Mouse (Mus musculus) left cerebral cortex, postnatal 25 days (tissue): ENCODE data around the gene Vmn2r85. TPM values are rescaled to one million over a fixed set of nuclear protein-coding genes. Genes with fewer than 3 reads are reported as not detected.
A peak's percentile ranks its signal among the peaks of the same experiment; 100 is the strongest.
"Not testable (repeated sequence)": the region's sequence is repeated elsewhere in the genome, so short reads cannot be mapped to it uniquely, and the experiment has no call there.

ENCODE experiments used
- DNase-seq, 2 experiments: peaks; one replicate each; pipeline ENCODE4 v3.0.0; 2022; ENCODE audit warnings: low spot score in 2 of 2, mixed read lengths in 1 of 2
- intact Hi-C: fragments of 180-260 bp; cut with DNase I; formaldehyde crosslinking; loops from one replicate; pipeline ENCODE4 v1.15.1; 2025
- total RNA-seq, 2 experiments: library from RNA; stranded (reverse); gene quantifications; 2 replicates each; pipeline ENCODE4 v1.2.3; 2021

The Vmn2r85 gene
- 1 to 10 TPM in 1 of 2 experiments, under 1 TPM in 1; 0.87 to 1.4 TPM for total RNA-seq

DNA sequence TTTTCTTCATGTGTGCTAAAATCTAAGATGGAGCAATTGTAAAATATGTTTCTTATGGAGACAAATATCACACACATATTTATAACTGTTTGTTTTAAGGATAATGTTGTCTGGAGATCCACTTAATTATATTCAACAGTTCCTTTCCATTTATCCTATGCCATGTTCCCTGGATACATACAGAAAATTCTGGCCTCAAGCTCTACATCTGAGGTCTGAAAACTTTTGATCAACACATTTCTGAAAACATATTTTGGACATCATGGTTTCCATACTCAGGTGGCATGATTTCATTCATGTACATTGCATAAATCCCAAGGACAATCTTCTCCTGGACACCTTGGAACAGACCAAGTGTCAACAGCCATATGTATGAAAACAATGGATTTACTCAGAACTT, at the start of gene Vmn2r85:
Vmn2r85 (minus strand) TSS at position 101 of the 400 bp plus-strand sequence.
- intact Hi-C loops, DNase-seq: not testable (repeated sequence)

DNA sequence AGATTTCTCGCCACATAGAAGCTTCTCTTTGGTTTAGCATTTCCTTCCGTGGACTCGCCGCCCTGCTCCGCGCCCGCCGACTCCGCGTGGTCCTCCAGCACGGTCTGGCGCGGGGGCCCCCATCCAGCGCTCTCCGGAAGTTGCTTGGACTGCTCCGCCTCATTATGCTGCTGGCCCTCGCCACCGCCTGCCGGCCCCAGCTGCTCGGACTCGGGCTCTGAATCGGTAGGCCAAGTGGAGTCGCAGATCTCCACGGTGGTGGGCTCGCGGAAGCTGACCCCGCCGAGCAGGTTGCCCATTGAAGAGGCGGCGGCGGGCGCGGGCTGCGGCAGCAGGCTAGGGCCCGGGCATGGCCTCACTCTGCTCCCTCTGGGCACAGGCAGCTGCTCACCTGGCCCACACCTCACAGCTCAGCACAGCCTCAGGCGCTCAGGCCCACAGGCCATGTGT, 40.8 kb upstream of the Vmn2r85 start:
- DNase-seq = peak; percentile 2 to 24
- intact Hi-C loops = no loop called here

DNA sequence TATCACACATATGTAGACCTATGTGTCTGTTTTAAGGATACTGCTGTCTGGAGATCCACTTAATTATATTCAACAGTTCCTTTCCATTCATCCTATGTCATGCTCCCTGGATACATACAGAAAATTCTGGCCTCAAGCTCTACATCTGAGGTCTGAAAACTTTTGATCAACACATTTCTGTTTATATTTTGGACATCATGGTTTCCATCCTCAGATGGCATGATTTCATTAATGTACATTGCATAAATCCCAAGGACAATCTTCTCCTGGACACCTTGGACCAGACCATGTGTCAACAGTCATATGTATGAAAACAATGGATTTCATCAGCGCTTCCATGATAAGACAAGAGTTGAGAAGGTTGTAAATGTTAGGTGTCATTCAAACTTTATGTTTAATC, 26.4 kb upstream of the Vmn2r85 start, which contains the start of gene Vmn2r86:
Vmn2r86 (minus strand) TSS at position 101 of the 400 bp plus-strand sequence.
- intact Hi-C loops = not testable (repeated sequence)

DNA sequence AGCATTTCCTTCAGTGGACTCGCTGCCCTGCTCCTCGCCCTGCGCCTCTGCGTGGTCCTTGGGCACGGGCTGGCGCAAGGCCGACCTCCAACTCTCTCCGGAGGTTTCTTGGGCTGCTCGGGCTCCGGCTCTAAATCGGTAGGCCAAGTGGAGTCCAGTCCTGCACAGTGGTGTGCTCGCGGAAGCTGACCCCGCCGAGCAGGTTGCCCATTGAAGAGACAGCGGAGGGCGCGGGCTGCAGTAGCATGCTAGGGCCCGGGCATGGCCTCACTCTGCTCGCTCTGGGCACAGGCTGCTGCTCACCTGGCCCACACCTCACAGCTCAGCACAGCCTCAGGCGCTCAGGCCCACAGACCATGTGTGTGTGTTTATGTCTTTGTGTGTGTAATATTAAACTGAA, 15.3 kb upstream of the Vmn2r85 start:
- intact Hi-C loops = no loop called here
- DNase-seq = no peak

More for the DNA sequence above, 26.4 kb upstream of the Vmn2r85 start, which contains the start of gene Vmn2r86:
- not testable (repeated sequence) for DNase-seq

DNA sequence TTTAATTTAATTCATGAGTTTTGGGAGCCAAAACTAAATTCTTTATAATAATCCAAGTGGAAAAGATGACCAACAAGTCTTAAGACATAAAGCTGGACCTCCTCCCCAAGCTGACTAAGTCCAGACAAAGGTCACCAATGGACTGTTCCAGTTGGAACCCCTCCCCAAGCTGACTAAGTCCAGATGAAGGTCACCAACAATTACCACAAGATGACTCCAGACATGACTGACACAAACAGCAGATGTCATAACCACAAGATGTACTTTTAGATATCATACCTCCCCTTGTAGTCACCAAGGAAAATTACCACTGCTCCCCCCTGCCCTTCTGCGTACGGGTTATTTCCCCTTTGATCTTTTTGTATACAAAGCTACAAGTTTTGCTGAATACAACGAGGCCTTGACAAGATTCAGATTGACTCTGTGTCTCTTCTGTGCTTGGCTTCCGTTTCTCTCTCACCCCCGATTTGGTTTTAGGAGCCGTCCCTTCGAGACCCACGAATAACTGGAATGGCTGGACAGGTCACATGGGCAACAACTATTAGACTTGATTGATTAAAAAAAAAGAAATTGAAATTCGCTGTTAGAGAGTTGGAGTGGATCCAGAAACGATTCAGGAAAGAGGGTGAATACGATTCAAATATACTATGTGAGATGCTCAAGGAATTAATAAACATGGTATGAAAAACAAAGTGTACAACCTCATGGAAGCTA, 4.8 kb upstream of the Vmn2r85 start:
- DNase-seq, intact Hi-C loops: not testable (repeated sequence)

DNA sequence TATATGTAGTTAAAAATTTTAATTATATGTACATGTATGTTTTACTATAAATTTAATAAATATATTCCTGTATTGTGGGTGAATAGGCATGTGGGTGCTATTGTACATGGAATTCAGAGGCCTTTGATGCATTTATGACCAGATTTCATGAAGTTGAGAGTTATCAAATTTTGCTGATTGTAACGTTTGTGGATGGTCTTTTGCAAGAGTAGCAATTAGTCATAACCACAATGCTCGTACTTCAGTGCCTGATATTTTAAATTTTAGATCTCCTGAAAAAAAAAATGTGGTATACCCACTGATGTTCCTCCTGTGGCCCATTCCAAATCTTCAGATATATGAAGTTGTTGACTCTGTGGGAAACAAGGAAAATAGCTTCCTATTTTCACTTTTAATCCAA, 7.1 kb downstream of the Vmn2r85 start:
- intact Hi-C loops = not testable (repeated sequence)

DNA sequence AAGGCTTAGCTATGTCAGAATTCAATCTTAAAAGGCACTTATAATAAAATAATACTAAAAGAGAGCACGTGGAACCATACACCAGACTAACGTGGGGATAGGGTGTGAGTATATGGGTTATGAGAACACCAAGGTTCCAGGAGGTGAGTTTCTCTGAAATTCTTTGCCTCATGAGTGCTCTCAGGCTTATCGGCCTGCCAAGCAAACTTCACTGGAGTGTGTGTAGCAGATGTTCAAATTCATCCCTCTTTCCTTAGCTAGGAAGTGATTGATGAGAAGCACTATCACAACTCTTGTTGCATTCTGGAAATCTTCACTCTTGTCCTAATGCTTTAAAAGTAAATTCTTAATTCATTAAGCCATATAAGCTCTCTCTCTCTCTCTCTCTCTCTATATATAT, 9.1 kb downstream of the Vmn2r85 start:
- no peak for DNase-seq
- intact Hi-C loops = no loop called here

More for the DNA sequence above, 7.1 kb downstream of the Vmn2r85 start:
- DNase-seq = not testable (repeated sequence)

DNA sequence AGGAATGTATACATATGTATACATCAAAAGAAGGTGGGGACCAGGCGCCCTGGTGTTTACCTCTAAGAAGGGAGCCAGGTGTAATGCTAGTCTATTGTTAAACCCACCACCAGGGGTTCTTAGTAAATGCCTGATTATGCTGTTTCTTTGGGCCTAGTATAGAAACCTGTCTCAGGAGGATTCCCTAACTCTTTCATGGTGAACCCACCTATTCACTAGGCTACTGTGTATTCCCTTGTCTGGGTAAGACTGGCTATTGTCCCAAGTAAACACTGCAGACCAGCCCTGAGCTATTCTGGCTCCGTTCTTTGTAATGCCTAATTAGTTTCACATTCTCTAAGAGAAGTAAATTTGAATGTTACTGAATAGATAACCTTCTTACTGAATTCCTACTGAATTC, 9.5 kb downstream of the Vmn2r85 start:
- DNase-seq, intact Hi-C loops: not testable (repeated sequence)

DNA sequence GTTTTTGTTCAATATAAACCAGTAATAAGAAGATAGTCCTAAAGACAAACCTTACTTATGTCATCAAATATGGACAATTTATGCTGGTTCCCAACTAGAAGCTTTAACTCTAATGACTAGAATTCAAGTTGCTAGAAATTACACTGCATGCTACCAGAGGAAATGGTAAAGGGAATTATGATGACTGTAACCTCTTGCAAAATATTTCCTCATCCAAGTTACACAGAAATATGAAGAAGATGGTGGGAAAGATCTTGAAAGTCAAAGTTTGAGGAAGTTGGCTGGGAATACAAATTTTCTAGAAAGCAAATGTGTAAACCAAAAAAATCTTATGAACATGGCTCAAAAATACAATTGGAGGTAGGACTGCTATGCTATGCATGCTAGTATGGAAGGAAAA, 13.2 kb downstream of the Vmn2r85 start:
- DNase-seq, intact Hi-C loops: not testable (repeated sequence)

DNA sequence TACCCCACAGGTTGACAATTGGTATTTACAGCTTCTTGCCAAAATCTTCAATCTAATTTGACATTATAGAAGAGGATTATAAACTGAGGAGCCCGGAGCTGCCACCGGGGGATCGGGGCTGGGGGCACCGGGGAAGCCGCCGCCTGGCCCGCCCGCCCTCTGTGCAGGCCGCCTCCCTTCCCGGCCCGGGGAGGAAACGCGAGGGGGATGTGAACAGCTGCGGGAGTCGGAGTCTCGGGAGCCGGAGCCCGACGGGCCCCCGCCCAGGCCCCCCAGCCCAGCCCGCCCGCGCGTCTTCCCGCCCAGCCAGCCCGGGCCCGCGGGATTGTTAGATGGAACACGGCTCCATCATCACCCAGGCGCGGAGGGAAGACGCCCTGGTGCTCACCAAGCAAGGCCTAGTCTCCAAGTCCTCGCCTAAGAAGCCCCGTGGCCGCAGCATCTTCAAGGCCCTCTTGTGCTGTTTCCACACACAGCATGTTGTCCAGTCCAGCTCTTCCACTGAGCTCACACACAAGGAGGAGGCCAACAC, 17.3 kb downstream of the Vmn2r85 start:
- DNase-seq, intact Hi-C loops: not testable (repeated sequence)

DNA sequence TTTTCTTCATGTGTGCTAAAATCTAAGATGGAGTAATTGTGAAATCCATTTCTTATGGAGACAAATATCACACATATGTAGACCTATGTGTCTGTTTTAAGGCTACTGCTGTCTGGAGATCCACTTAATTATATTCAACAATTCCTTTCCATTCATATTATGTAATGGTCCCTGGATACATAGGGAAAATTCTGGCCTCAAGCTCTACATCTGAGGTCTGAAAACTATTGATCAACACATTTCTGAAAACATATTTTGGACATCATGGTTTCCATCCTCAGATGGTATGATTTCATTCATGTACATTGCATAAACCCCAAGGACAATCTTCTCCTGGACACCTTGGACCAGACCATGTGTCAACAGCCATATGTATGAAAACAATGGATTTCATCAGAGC, 35.3 kb downstream of the Vmn2r85 start, which contains the start of gene Vmn2r84:
Vmn2r84 (minus strand) TSS at position 101 of the 400 bp plus-strand sequence.
- intact Hi-C loops = no loop called here
- DNase-seq = no peak

DNA sequence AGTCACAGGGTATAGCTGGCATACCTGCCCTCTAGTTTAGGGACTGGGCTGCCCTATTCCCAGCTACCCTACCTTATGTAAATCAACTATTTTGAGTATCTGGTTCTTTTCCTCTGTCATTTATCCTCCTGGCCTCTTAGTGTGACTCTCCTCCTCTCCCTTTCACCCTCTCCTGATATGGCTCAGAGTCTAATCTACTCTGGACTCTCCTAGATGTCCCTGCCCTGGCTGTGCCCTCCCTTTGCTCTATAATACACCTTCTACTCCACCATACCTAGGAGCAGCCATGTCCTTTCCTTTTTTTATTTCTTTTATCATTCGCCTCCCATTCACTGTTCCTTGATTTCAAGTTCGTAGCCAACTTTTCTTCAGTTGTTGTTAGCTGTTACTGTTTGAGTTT, 54.4 kb downstream of the Vmn2r85 start:
- intact Hi-C loops = no loop called here
- DNase-seq = no peak

DNA sequence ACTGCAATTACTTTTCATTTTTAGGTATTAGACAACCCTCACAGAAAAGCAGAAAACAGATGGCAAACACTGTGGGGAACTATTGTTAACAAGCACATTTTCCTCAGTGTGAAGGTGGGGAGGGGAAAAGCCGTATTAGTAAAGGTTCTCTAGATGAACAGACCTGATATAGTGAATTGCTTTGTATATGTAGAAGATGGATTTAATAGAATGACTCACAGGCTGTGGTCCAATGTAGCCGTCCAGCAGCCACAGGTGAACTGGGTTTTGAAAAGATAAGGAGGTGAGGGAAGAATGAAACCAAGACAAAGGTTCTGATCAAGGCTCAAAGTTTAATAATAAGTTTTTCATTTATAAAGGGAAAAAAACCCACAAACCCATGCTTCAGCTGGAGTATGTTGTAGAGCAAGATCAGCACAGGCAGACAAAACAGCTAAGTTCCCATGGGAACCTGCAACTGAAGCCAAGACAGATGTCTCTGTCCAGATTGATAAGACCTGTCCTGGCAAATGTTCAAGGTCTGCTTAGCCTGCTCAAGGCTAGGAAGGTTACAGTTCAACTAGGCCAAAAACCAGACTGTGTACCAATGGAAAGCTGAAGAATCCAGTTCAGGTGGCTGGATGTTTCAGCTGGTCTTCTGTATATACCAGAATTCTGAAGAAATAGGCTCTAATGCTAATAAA, 56.9 kb downstream of the Vmn2r85 start:
- DNase-seq = no peak

DNA sequence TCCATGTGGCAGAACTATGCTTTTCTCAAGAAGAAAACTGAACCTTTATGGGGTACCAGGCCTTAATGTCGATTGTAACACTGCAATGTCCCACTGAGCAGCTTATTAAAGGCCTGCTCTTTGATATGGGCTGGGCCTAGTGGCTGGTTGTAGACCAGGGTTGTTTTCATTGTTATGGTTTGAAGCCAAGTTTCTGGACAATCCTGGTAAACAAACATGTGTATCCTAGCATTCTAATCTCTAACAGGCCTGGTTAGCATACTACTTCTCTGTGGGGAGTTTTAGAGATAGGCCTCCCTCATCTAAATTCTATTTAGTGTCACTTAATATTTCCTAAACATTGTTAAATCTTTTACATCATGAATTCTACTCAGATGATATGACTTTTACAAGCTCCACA, 57.9 kb downstream of the Vmn2r85 start:
- intact Hi-C loops = no loop called here
- DNase-seq = no peak

More for the DNA sequence above, 56.9 kb downstream of the Vmn2r85 start:
- intact Hi-C loops = no loop called here

DNA sequence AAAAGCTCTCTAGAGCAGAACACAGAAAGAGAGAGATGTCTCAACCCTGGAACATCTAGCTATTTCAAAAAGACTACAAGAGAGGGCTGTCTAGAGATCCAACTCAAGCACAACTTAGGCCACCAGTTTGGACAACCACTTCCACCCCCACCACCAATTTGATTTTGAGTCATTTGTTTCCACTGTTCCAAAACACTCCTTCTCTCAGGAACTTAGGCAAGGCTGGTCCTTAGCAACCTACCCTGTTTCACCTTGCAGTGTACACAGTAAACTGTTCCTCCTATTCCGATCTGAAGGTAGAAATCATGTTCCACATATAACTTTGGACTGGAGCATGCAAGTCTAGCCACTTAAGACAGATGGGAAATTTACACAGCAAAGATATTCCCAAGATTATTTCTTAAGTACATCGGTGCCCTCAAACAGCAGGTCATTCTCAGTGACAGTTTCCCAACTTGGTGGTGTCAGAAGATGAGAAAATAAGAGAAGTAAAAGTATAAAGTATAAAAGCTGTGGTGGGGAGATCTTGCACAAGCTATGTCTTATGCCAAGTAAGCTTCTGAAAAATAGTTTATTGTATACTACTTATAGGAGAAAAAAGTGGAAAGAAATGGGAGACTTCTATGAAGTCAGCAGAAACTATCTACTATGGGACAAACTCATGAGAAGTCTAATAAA, 59.4 kb downstream of the Vmn2r85 start:
- intact Hi-C loops = no loop called here
- DNase-seq = no peak

DNA sequence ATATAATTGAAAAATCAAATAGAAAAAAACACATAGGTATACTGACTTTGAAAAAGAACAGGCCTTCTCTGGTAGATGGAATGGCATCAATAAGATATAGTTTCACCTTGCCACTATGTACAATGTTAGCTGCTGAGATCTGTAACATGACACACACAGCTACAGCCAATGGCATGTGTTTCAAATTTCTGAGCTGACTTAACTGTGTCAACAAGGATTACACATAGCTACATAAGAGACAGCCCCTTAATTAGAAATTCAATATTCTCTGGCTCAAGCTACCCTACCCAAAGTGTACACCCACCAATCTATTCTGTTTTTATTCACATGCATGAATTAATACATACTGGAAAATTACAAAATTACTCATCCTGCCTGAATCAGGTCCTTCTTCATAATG, 61.1 kb downstream of the Vmn2r85 start:
- intact Hi-C loops = no loop called here

DNA sequence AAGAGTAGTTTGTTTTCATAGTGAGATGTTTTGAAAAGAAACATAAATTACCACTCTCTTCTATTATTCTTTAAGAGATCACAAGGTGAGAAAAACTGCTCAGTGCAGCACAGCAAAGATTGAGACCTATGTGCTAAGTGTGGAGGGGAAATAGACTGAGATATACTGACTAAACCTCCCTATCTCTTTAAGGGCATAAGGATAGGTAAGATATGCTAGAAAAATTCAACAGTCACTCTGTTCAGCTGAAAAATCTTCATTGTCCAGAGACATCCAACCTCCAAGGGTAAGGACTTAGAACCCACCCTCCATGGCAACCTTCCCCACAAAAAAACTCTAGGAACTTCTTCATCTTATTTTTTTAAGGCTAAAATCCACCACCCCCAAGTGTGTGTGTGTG, 64.7 kb downstream of the Vmn2r85 start:
- intact Hi-C loops = no loop called here
- no peak for DNase-seq

More for the DNA sequence above, 61.1 kb downstream of the Vmn2r85 start:
- no peak for DNase-seq
